Mouse (Mus musculus) lung, adult 2 months (tissue): ENCODE results near the gene C130060K24Rik. TPM values are rescaled to one million over a fixed set of nuclear protein-coding genes. Genes with fewer than 3 reads are reported as not detected.

Source experiments
- DNase-seq: peaks from one replicate; pipeline ENCODE4 v3.0.0; 2022
- H3K4me1 ChIP-seq: fragments of 200-500 bp; 2 replicates; pipeline ENCODE4 v1.6.1; 2011; ENCODE audit warnings: low read length; ENCODE audit not compliant: control insufficient read depth, insufficient read depth
- H3K4me3 ChIP-seq: fragments of 200-500 bp; replicated peaks from 2 replicates; pipeline ENCODE3; 2011; ENCODE audit warnings: low read depth, mild to moderate bottlenecking, control low read depth, low read length; ENCODE audit errors: extremely low read depth
- CTCF ChIP-seq: fragments of 200-500 bp; IDR thresholded peaks from 2 replicates; pipeline ENCODE4 v1.5.1; 2011; ENCODE audit warnings: mild to moderate bottlenecking, low read length, control low read depth; ENCODE audit not compliant: insufficient read depth
- POLR2A ChIP-seq: fragments of 200-500 bp; IDR thresholded peaks from 2 replicates; pipeline ENCODE4 v1.6.1; 2011; ENCODE audit warnings: low read depth, mild to moderate bottlenecking, control low read depth, low read length, borderline replicate concordance; ENCODE audit errors: extremely low read depth
- WGBS: fragments of 180-500 bp; shearing (Covaris S2); methylation state at CpG from one replicate; pipeline ENCODE4 v1.1.7; 2018; 5-methylcytosine and 5-hydroxymethylcytosine counted together
- polyA plus RNA-seq: library from polyadenylated mRNA; depleted of rRNA; stranded (reverse); fragments of >200 nt; gene quantifications from 2 replicates; pipeline ENCODE4 v1.2.3, GENCODE M21; 2012; rRNA removed

C130060K24Rik gene
- polyA plus RNA-seq, result not detected in 2 replicates

DNA sequence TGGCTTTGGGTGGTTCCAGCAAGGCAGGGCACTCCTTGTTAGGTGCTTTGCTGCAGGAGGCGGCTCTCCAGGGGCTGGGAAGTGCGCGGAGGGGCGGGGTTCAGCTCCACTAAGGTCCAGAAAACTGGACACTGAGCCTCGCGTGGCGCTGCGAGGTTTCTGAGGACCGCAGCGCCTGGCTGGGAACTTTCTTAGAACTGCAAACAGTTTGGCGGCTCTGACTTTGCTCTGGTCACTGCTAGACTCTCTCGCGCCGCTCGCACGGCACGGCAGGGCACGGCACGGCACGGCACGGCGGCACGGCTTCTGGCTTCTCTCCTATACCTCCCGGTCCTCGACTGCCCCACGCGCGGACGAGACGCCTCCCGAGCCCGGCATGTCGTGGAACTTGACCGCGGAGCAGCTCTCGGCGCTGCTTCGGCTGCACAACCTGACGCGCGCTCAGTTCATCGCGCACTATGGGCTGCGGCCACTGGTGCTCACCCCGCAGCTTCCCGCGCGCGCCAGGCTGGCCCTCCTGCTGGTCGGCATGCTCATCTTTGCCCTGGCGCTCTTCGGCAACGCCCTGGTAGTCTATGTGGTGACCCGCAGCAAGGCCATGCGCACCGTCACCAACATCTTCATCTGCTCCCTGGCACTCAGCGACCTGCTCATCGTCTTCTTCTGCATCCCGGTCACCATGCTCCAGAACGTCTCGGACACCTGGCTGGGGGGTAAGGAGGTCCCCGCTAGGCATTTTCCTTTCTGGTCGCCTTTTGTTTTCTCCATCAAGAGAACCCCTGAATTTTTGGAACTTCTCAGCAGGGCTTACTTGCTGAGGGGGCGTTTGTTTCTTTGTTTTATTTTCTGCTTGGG lies at the start of gene C130060K24Rik:
Gene C130060K24Rik, plus strand, starts transcription at position 188 of the 855 bp plus-strand sequence.
- Histone ChIP-seq H3K4me3 (no peak within 1 kb of the TSS), H3K4me1 (no peaks in the 10 kb centered on the region)
- WGBS, result 2% methylated on average over 64 of the region's 64 CpGs
- no peak for TF ChIP-seq POLR2A
- no peak for TF ChIP-seq CTCF
- no peak for DNase-seq

DNA sequence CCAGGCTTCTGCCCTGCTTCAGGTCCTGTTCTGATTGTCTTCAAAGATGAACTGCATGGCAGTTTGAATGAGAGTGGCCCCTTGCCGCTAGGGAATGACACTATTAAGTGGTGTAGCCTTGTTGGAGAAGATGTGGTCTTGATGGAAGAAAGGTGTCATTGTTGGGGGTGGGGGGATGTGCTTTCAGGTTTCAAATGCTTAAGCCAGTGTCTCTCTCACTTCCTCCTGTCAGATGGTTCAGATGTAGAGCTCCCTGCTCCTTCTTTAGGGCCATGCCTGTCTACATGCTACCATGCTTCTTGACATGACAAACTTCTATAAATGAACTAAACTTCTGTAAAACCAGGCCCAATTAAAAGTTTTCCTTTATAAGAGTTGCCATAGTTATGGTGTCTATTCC lies 46.7 kb upstream of the C130060K24Rik start:
- Histone ChIP-seq H3K4me1 (no peaks in the 10 kb centered on the region), H3K4me3 (no peak overlapping the region)
- TF ChIP-seq POLR2A, result no peak
- no peak for TF ChIP-seq CTCF
- 81% methylated on average over 1 of the region's 1 CpGs for WGBS
- no peak for DNase-seq

DNA sequence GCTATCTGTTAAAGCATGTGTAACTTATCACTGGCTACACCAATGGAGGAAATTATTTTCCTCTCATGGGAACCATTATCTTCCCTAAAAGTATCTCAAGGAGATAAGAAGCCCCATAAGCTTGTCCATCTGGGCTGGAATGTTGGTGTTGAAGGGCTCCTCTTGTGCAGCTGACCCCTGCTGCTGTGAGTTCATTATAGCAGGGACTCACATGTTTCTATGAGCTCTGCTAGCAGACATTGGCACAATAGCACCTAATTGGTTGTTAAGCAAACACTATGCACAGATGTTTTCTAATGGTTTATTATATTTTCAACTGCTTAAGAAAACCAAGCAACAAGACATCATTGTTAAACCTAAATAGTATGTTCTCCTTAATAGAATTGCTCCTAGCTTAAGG lies 41.5 kb upstream of the C130060K24Rik start:
- H3K4me3 ChIP-seq, result no peak overlapping the region
- TF ChIP-seq POLR2A (no peak), CTCF (no peak)
- H3K4me1 ChIP-seq, result no peaks in the 10 kb centered on the region
- no peak for DNase-seq

DNA sequence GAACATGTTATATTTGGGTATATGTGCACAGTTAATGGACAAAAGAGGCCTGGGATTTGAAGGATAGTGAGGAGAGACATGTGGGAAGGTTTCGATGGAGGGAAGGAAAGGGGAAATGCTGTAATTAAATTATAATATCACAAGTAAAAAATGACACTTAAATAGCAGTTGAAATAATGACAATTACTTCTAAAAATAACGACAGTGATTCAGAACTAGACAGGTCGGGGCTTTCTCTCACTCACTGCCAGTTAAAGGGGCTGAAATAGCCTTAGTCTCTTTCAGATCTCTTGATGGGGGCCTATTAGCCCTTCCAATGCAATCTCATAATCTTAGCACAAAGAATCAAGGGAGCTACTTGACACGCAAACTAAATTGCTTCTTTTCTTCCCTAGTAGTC lies 39.5 kb upstream of the C130060K24Rik start:
- WGBS, result 72% methylated on average over 4 of the region's 4 CpGs
- TF ChIP-seq CTCF, result no peak
- no peak for TF ChIP-seq POLR2A
- no peak overlapping the region for H3K4me3 ChIP-seq
- H3K4me1 ChIP-seq, result no peaks in the 10 kb centered on the region
- DNase-seq, result no peak

DNA sequence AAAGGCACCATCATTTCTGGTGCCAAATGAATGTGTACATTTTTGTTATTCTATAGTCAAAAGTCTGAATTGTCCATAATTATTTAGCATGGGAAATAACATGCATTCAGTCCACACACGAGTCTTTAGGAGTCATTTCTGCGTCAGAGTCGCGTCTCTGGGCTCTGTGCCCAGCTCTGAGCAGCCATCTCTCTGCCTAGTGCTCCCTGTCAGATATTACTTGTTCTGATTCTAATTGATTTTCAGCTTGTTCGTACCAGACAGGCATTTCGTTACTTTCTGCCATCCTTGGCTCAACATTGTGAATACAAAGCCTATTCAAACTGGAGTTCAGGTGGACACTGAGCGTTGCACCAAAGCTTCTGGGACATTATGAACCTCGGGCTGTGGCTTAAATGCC lies 33.2 kb upstream of the C130060K24Rik start:
- TF ChIP-seq CTCF, result no peak
- TF ChIP-seq POLR2A, result no peak
- no peak for DNase-seq
- WGBS, result 66% methylated on average over 8 of the region's 8 CpGs
- no peak overlapping the region for H3K4me3 ChIP-seq
- H3K4me1 ChIP-seq, result no peaks in the 10 kb centered on the region

DNA sequence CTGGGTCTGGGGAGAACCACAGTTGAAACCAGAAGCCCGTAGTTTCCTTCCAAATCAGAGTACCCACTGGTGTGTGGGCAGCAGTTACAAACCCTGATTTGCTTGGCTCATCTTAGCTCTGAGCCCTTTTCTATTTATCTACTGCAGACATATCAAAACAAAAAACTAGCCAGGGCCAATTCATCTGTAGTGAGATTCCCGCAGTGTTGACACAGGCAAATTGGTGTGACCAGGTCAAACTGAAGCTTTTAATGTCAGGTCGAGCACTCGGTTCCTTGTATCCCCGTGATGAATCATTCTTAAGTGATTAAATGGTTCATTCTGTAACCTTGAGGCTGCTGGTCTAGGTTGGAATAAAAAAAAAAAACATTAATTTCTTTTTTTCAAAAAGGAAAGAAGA lies 32.6 kb upstream of the C130060K24Rik start:
- no peak overlapping the region for H3K4me3 ChIP-seq
- DNase-seq, result no peak
- WGBS, result 32% methylated on average over 5 of the region's 5 CpGs
- no peaks in the 10 kb centered on the region for H3K4me1 ChIP-seq
- TF ChIP-seq CTCF (no peak), POLR2A (no peak)

DNA sequence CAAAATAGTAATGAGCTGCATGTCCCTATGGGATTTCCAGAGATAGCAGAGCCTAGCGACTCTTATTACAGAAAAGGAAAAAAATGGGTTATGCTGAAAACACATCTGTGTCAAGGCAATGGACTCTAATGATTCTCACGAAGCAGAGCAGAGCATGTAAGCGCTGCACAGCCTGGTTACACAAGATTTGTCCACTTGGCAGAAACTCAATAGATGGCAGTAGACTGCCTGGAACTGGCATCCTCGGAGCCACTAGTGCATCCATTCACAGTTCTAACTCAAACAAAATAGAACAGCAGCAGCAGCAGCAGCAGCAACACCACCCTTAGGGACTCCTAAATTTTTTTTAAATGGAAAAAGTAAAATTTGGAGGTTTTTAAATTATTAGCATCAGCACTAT lies 29.3 kb upstream of the C130060K24Rik start:
- WGBS, result 73% methylated on average over 4 of the region's 4 CpGs
- Histone ChIP-seq H3K4me3 (no peak overlapping the region), H3K4me1 (no peaks in the 10 kb centered on the region)
- DNase-seq, result no peak
- TF ChIP-seq POLR2A, result no peak
- TF ChIP-seq CTCF, result no peak

DNA sequence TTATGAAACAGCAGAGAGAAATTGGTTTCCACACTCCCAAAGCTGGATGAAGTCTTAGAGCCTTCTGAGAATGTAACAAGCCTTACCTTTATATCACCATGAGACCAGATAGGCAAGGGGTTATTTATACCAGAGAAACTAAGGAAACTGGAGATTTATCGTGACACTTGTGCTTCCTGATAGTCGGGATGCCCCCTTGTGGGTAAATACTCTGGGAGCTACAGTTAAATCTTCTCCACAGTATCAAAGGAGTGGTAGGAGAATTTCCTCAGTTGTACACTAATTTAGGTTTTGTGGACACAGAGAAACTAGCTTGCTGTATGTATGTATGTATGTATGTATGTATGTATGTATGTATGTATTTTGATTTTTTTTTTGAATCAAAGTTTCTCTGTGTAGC lies 5.0 kb upstream of the C130060K24Rik start:
- 36% methylated on average over 2 of the region's 2 CpGs for WGBS
- no peak for DNase-seq
- H3K4me3 ChIP-seq, result no peak overlapping the region
- no peaks in the 10 kb centered on the region for H3K4me1 ChIP-seq
- TF ChIP-seq CTCF, result no peak

DNA sequence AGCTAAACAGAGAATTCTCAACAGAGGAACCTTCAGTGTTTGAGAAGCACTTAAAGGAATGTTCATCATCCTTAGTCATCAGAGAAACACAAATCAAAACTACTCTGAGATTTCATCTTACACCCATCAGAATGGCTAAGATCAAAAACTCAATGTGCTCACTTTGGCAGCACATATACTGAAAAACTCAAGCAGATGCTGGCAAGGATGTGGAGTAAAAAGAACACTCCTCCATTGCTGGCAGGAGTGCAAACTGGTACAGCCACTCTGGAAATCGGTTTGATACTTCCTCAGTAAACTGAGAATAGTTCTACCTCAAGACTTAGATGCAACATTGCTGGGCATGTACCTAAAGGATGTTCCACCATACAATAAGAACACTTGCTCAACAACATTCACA lies 41.0 kb downstream of the C130060K24Rik start:
- Histone ChIP-seq H3K4me3 (no peak overlapping the region), H3K4me1 (no peaks in the 10 kb centered on the region)
- TF ChIP-seq POLR2A, result no peak
- 53% methylated on average over 1 of the region's 1 CpGs for WGBS
- DNase-seq, result no peak

DNA sequence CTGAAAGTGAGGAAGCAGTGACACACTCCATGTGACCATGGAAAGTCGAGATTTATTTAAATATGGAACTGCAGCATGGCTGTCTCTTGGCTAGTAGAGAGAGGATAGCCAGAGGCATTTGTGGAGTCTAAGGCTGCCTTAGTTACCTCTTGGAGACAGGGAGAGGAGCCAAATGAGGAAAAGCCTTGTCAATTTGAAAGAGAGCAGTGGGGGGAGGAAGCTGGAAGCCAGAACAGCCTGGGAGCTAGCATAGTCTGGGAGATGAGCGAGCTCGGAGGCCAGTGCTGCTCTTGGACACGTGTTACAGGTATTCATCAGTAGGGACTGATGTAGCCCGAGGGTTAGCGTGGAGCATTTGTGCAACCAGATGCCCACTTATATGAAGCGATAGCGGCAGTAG lies 46.2 kb downstream of the C130060K24Rik start:
- no peaks in the 10 kb centered on the region for H3K4me1 ChIP-seq
- no peak for DNase-seq
- no peak overlapping the region for H3K4me3 ChIP-seq
- 76% methylated on average over 8 of the region's 8 CpGs for WGBS
- TF ChIP-seq CTCF, result no peak
- TF ChIP-seq POLR2A, result no peak
